Mouse (Mus musculus): ENCODE data around the gene Hyal6. TPM values are rescaled to one million over a fixed set of nuclear protein-coding genes. Genes with fewer than 3 reads are reported as not detected.

Hyal6 gene
- total RNA-seq, 1 experiment: not detected

DNA sequence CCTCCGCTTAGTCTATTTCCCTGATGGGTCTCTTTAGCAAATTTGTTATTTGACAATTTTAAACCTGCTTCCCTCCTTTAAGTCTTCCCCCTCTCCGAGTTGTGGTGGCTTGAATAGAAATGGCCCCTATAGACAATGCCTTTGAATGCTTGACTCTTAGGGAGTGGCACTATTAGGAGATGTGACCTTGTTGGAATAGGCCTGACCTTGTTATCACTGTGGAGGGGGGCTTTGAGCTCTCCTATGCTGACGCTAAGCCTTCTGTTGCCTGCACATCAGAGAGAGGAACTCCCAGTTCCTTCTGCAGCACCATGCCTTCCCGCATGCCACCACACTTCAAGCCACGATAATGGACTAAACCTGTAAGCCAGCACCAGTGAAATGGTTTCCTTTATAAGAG is 35.8 kb upstream of the Hyal6 start:
- in situ Hi-C loops (cut with MboI; ENCODE audit: low sequenced_read_pairs in 2 of 2, unreplicated experiment in 2 of 2): no loop called here
- TF ChIP-seq ZNF384 (IDR thresholded peaks at IDR 0.05; ENCODE audit: low read depth, low read length) (no peak), HCFC1 (IDR thresholded peaks at IDR 0.05; ENCODE audit: borderline replicate concordance, insufficient read depth, low read length) (no peak)
- Histone ChIP-seq H3K4me3 (ENCODE audit: insufficient read depth in 1 of 2, low read depth in 1 of 2, low read length in 2 of 2, poor library complexity in 1 of 2, severe bottlenecking in 1 of 2) (no peak overlapping the region), H3K36me3 (ENCODE audit: control insufficient read depth, insufficient read depth, low read length, poor library complexity, severe bottlenecking) (no peaks in the 10 kb centered on the region), H3K9ac (ENCODE audit: insufficient read depth, low read depth, low read length, poor library complexity, severe bottlenecking) (no peak overlapping the region), H3K27ac (ENCODE audit: insufficient read depth, low read depth, low read length, poor library complexity, severe bottlenecking) (no peak overlapping the region), H3K9me3 (ENCODE audit: control insufficient read depth, insufficient read depth, low read depth, low read length) (no peaks in the 10 kb centered on the region), H3K4me1 (ENCODE audit: control insufficient read depth in 2 of 2, insufficient read depth in 2 of 2, low read length in 2 of 2, poor library complexity in 1 of 2) (peaks cover 4 to 6% of the 10 kb centered on the region in 2 experiments; a peak in 3 of 4 replicates)
- DNase-seq (ENCODE audit: low read depth, low spot score): no peak

GRCm38 (mm10) chr6:24707090-24707489 is 26.0 kb upstream of the Hyal6 start:
- TF ChIP-seq ZC3H11A (IDR thresholded peaks at IDR 0.05; ENCODE audit: borderline replicate concordance, low read depth, low read length): no peak
- Histone ChIP-seq H3K4me1 (ENCODE audit: control insufficient read depth in 2 of 2, insufficient read depth in 2 of 2, low read length in 2 of 2, poor library complexity in 1 of 2) (0 out of 4 replicates have a peak, but pooled peaks cover 0 to 3% of the 10 kb centered on the region in 2 experiments), H3K27ac (ENCODE audit: insufficient read depth, low read depth, low read length, poor library complexity, severe bottlenecking) (no peak overlapping the region), H3K9ac (ENCODE audit: insufficient read depth, low read depth, low read length, poor library complexity, severe bottlenecking) (no peak overlapping the region), H3K36me3 (ENCODE audit: control insufficient read depth, insufficient read depth, low read length, poor library complexity, severe bottlenecking) (no peaks in the 10 kb centered on the region), H3K4me3 (ENCODE audit: insufficient read depth in 1 of 2, low read depth in 1 of 2, low read length in 2 of 2, poor library complexity in 1 of 2, severe bottlenecking in 1 of 2) (no peak overlapping the region), H3K9me3 (ENCODE audit: control insufficient read depth, insufficient read depth, low read depth, low read length) (no peaks in the 10 kb centered on the region)
- no peak for DNase-seq (ENCODE audit: low read depth, low spot score)
- in situ Hi-C loops (cut with MboI; ENCODE audit: low sequenced_read_pairs in 2 of 2, unreplicated experiment in 2 of 2): no loop called here

- TF ChIP-seq ZC3H11A (IDR thresholded peaks at IDR 0.05; ENCODE audit: borderline replicate concordance, low read depth, low read length) (no peak), HCFC1 (IDR thresholded peaks at IDR 0.05; ENCODE audit: borderline replicate concordance, insufficient read depth, low read length) (no peak), CHD2 (IDR thresholded peaks at IDR 0.05; ENCODE audit: low read depth, low read length) (no peak), MAFK (IDR thresholded peaks at IDR 0.05; ENCODE audit: insufficient read depth, low read depth, low read length) (no peak), ZNF384 (IDR thresholded peaks at IDR 0.05; ENCODE audit: low read depth, low read length) (no peak)
- in situ Hi-C loops (cut with MboI; ENCODE audit: low sequenced_read_pairs in 2 of 2, unreplicated experiment in 2 of 2): no loop called here
- Histone ChIP-seq H3K36me3 (ENCODE audit: control insufficient read depth, insufficient read depth, low read length, poor library complexity, severe bottlenecking) (no peaks in the 10 kb centered on the region), H3K27ac (ENCODE audit: insufficient read depth, low read depth, low read length, poor library complexity, severe bottlenecking) (no peak overlapping the region), H3K4me3 (ENCODE audit: insufficient read depth in 1 of 2, low read depth in 1 of 2, low read length in 2 of 2, poor library complexity in 1 of 2, severe bottlenecking in 1 of 2) (no peak overlapping the region), H3K4me1 (ENCODE audit: control insufficient read depth in 2 of 2, insufficient read depth in 2 of 2, low read length in 2 of 2, poor library complexity in 1 of 2) (0 out of 4 replicates have a peak, but pooled peaks cover 0 to 3% of the 10 kb centered on the region in 2 experiments), H3K9me3 (ENCODE audit: control insufficient read depth, insufficient read depth, low read depth, low read length) (no peaks in the 10 kb centered on the region), H3K9ac (ENCODE audit: insufficient read depth, low read depth, low read length, poor library complexity, severe bottlenecking) (no peak overlapping the region)
- DNase-seq (ENCODE audit: low read depth, low spot score): no peak
Observed at GRCm38 (mm10) chr6:24707499-24707898, 25.5 kb upstream of the Hyal6 start.

GRCm38 (mm10) chr6:24721317-24722099 is 11.5 kb upstream of the Hyal6 start:
- Histone ChIP-seq H3K36me3 (ENCODE audit: control insufficient read depth, insufficient read depth, low read length, poor library complexity, severe bottlenecking) (no peaks in the 10 kb centered on the region), H3K4me1 (ENCODE audit: control insufficient read depth in 2 of 2, insufficient read depth in 2 of 2, low read length in 2 of 2, poor library complexity in 1 of 2) (no peaks in the 10 kb centered on the region), H3K9me3 (ENCODE audit: control insufficient read depth, insufficient read depth, low read depth, low read length) (no peaks in the 10 kb centered on the region), H3K9ac (ENCODE audit: insufficient read depth, low read depth, low read length, poor library complexity, severe bottlenecking) (no peak overlapping the region), H3K27ac (ENCODE audit: insufficient read depth, low read depth, low read length, poor library complexity, severe bottlenecking) (no peak overlapping the region), H3K4me3 (ENCODE audit: insufficient read depth in 1 of 2, low read depth in 1 of 2, low read length in 2 of 2, poor library complexity in 1 of 2, severe bottlenecking in 1 of 2) (no peak overlapping the region)
- DNase-seq (ENCODE audit: low read depth, low spot score): peak; percentile 19
- in situ Hi-C loops (cut with MboI; ENCODE audit: low sequenced_read_pairs in 2 of 2, unreplicated experiment in 2 of 2): no loop called here
- TF ChIP-seq ZC3H11A (IDR thresholded peaks at IDR 0.05; ENCODE audit: borderline replicate concordance, low read depth, low read length) (peak; percentile 53; the same call in 1 of the 2 replicates), ZNF384 (IDR thresholded peaks at IDR 0.05; ENCODE audit: low read depth, low read length) (no peak)

DNA sequence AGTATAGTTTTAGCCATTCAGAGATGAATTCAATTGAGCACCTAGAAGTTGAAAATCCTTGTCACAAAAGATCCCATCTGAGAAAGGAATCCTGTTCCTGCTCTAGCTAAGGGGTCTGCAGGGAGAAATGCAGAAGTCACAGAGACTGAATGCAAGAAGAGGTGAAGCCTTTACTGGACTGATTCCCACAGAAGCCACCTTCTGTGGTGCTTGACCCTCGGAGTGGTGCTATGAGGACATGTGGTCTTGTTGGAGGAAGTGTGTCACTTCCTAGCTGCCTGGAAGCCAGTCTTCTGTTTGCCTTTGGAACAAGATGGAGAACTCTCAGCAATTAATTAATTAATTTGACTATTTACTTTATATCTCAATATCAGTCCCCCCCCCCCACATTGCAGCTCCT is 4.9 kb upstream of the Hyal6 start:
- in situ Hi-C loops (cut with MboI; ENCODE audit: low sequenced_read_pairs in 2 of 2, unreplicated experiment in 2 of 2): no loop called here
- H3K9me3 ChIP-seq (ENCODE audit: control insufficient read depth, insufficient read depth, low read depth, low read length): no peaks in the 10 kb centered on the region
- no peaks in the 10 kb centered on the region for H3K36me3 ChIP-seq (ENCODE audit: control insufficient read depth, insufficient read depth, low read length, poor library complexity, severe bottlenecking)
- TF ChIP-seq ZNF384 (IDR thresholded peaks at IDR 0.05; ENCODE audit: low read depth, low read length) (no peak), HCFC1 (IDR thresholded peaks at IDR 0.05; ENCODE audit: borderline replicate concordance, insufficient read depth, low read length) (no peak), MAFK (IDR thresholded peaks at IDR 0.05; ENCODE audit: insufficient read depth, low read depth, low read length) (no peak), CHD2 (IDR thresholded peaks at IDR 0.05; ENCODE audit: low read depth, low read length) (no peak), ZC3H11A (IDR thresholded peaks at IDR 0.05; ENCODE audit: borderline replicate concordance, low read depth, low read length) (no peak)
- no peaks in the 10 kb centered on the region for H3K4me1 ChIP-seq (ENCODE audit: control insufficient read depth in 2 of 2, insufficient read depth in 2 of 2, low read length in 2 of 2, poor library complexity in 1 of 2)
- no peak overlapping the region for H3K4me3 ChIP-seq (ENCODE audit: insufficient read depth in 1 of 2, low read depth in 1 of 2, low read length in 2 of 2, poor library complexity in 1 of 2, severe bottlenecking in 1 of 2)
- H3K9ac ChIP-seq (ENCODE audit: insufficient read depth, low read depth, low read length, poor library complexity, severe bottlenecking): no peak overlapping the region
- DNase-seq (ENCODE audit: low read depth, low spot score): no peak
- H3K27ac ChIP-seq (ENCODE audit: insufficient read depth, low read depth, low read length, poor library complexity, severe bottlenecking): no peak overlapping the region

Measured in ES-E14 (cell line).